Mouse (Mus musculus) lung, embryonic 14.5 days (tissue): ENCODE results near the gene Mvb12b. TPM values are rescaled to one million over a fixed set of nuclear protein-coding genes. Genes with fewer than 3 reads are reported as not detected.

ENCODE experiments used
- ATAC-seq: fragments of 200-750 bp; cut with Nextera tagmentation; 2 replicates; pipeline ENCODE4 v1.8.0; 2017; ENCODE audit warnings: mild to moderate bottlenecking, moderate TSS enrichment, moderate library complexity; ENCODE audit not compliant: insufficient read depth
- DNase-seq: peaks from one replicate; pipeline ENCODE4 v3.0.0-alpha.2; 2015
- H3K27ac ChIP-seq: fragments of 300-500 bp; sonication (generic); 2 replicates; pipeline ENCODE4 v1.5.1; 2014; ENCODE audit warnings: low read depth, mild to moderate bottlenecking, moderate library complexity
- H3K27me3 ChIP-seq: fragments of 300-500 bp; sonication (generic); 2 replicates; pipeline ENCODE4 v1.6.1; 2014; ENCODE audit warnings: low read length, control low read depth; ENCODE audit not compliant: insufficient read depth
- H3K36me3 ChIP-seq: fragments of 300-500 bp; sonication (generic); 2 replicates; pipeline ENCODE4 v1.6.1; 2014; ENCODE audit warnings: control low read depth; ENCODE audit not compliant: insufficient read depth
- H3K4me1 ChIP-seq: fragments of 300-500 bp; sonication (generic); 2 replicates; pipeline ENCODE4 v1.6.1; 2014; ENCODE audit warnings: antibody characterized with exemption, control low read depth; ENCODE audit not compliant: insufficient read depth
- H3K4me2 ChIP-seq: fragments of 300-500 bp; sonication (generic); 2 replicates; pipeline ENCODE4 v1.6.1; 2014; ENCODE audit warnings: mild to moderate bottlenecking
- H3K4me3 ChIP-seq: fragments of 300-500 bp; sonication (generic); 2 replicates; pipeline ENCODE4 v1.5.1; 2014; ENCODE audit warnings: low read depth, low read length
- H3K9ac ChIP-seq: fragments of 300-500 bp; sonication (generic); 2 replicates; pipeline ENCODE4 v1.6.1; 2014
- H3K9me3 ChIP-seq: fragments of 300-500 bp; sonication (generic); 2 replicates; pipeline ENCODE4 v1.6.1; 2016; ENCODE audit warnings: low read depth, low read length, control low read depth
- CTCF ChIP-seq: IDR thresholded peaks from 2 replicates; pipeline ENCODE4 v1.5.1; 2016; ENCODE audit warnings: antibody characterized with exemption, low read depth
- WGBS: fragments of 180-500 bp; shearing (Covaris S2); extraction: QIAGEN DNeasy Blood & Tissue Kit; methylation state at CpG from one replicate; pipeline ENCODE4 v1.1.7; 2014; 5-methylcytosine and 5-hydroxymethylcytosine counted together
- polyA plus RNA-seq: library from polyadenylated mRNA; unstranded; fragments of >200 nt; fragmentation: Nextera tagmentation; extraction: Ambion mirVana; gene quantifications from 2 replicates; pipeline ENCODE4 v1.2.1, GENCODE M21; 2014

The Mvb12b gene
- polyA plus RNA-seq, 1 experiment from 2014 or later, result 20.7 TPM

DNA sequence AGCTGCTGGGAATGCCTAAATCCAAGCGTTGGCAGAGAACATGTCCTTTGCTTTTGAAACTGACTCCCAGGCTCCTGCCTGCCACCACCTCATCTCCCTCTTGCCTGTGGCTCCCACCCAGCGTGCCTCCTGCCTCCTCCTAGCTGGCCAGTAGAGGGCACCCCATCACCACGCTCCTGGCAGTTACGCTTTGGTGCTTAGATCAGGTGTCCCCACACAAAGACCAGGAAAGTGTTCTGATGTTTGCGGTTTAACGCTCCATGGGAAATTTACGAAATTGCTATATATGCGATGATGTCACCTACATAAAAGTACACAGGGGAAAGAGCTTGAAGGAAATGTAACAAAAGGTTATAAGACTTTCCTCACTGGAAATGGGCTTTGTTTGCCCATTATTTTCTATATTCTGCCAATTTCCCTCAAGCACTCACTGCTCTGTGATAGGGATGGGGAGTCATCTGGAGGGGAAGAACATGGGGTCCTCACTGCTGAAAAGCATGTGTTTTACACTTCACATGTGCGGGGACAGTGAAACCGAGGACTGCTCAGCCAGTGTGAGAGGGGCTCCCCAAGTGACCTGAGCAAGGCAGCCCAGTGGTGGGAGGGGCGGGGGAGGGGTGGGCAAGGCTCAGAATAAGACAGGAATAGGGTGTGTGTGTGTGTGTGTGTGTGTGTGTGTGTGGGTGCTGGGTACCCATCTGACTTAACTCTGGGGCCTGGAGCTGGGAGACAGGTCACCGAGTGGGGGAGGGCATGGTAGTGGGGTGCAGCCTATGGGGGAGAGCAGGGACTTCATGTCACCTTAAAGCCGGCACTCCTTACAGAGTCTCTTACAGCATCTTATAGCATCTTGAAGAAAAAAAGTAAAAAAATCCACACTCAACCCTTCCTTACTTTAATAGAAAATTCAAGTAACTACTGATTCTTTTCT lies 65.8 kb downstream of the Mvb12b start:
- no peak overlapping the region for H3K4me3 ChIP-seq
- DNase-seq (peak; percentile 87), ATAC-seq (peak; percentile 73)
- H3K4me1 ChIP-seq, result no peaks in the 10 kb centered on the region
- H3K9me3 ChIP-seq, result no peaks in the 10 kb centered on the region
- peaks cover 72% of the 10 kb centered on the region for H3K36me3 ChIP-seq
- H3K27ac ChIP-seq, result peak overlapping the region; percentile 9; the same call in 1 of the 2 replicates
- H3K9ac ChIP-seq, result no peak overlapping the region
- H3K4me2 ChIP-seq, result no peak overlapping the region
- no peaks in the 10 kb centered on the region for H3K27me3 ChIP-seq
- WGBS, result 28% methylated on average over 13 of the region's 13 CpGs
- TF ChIP-seq CTCF, result peak; percentile 99

GRCm38 (mm10) chr2:33820450-33820849 lies 67.3 kb downstream of the Mvb12b start:
- Histone ChIP-seq H3K4me3 (no peak overlapping the region), H3K27ac (no peak overlapping the region), H3K36me3 (peaks cover 63% of the 10 kb centered on the region), H3K4me2 (no peak overlapping the region), H3K4me1 (no peaks in the 10 kb centered on the region), H3K27me3 (no peaks in the 10 kb centered on the region), H3K9ac (no peak overlapping the region), H3K9me3 (no peaks in the 10 kb centered on the region)
- ATAC-seq (no peak), DNase-seq (no peak)
- 82% methylated on average over 3 of the region's 3 CpGs for WGBS
- TF ChIP-seq CTCF, result no peak

DNA sequence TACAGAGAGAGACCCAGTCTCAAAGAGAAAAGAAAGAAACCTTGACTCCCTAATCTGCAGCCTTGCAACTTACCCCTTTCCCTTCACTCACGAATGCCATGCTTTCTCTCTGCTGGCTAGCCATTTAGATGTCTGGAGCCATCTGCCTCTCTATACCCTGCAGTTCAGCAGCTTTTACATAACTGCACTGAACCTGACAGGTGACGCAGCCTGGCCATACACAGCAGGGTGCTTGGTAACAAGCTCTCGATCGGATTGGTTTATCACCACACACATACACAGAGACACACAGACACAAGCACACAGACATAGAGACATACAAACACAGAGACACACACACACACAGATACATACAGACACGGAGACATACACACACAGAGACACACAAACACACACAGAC lies 67.7 kb downstream of the Mvb12b start:
- no peaks in the 10 kb centered on the region for H3K4me1 ChIP-seq
- no peak overlapping the region for H3K4me2 ChIP-seq
- ATAC-seq (no peak), DNase-seq (no peak)
- TF ChIP-seq CTCF, result no peak
- no peak overlapping the region for H3K27ac ChIP-seq
- 87% methylated on average over 5 of the region's 5 CpGs for WGBS
- no peaks in the 10 kb centered on the region for H3K27me3 ChIP-seq
- peaks cover 59% of the 10 kb centered on the region for H3K36me3 ChIP-seq
- H3K4me3 ChIP-seq, result no peak overlapping the region
- H3K9me3 ChIP-seq, result no peaks in the 10 kb centered on the region
- no peak overlapping the region for H3K9ac ChIP-seq

DNA sequence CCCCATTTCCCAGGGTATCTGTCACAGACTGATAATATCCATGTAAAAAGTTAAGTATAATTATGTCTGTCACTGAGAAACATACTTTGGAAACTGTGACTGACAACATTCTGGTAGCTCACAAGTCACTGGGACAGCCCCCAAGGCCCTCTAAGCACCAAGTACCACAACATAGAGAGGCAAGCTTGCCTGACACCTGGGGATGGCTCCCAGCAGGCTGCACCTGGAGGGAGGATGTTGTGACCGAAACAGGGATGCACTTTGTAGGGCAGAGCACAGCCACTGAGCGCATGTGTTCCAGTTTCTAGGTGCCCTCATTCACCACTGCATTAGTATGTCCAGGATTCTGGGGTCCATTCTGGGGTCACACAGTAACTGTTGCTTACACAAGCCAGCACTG lies 69.4 kb downstream of the Mvb12b start:
- Histone ChIP-seq H3K27me3 (no peaks in the 10 kb centered on the region), H3K36me3 (peaks cover 44% of the 10 kb centered on the region), H3K4me2 (no peak overlapping the region), H3K4me1 (no peaks in the 10 kb centered on the region), H3K9me3 (no peaks in the 10 kb centered on the region), H3K9ac (no peak overlapping the region), H3K27ac (no peak overlapping the region), H3K4me3 (no peak overlapping the region)
- WGBS, result 95% methylated on average over 2 of the region's 2 CpGs
- ATAC-seq (no peak), DNase-seq (no peak)
- TF ChIP-seq CTCF, result no peak

- H3K27ac ChIP-seq, result no peak overlapping the region
- TF ChIP-seq CTCF, result no peak
- no peaks in the 10 kb centered on the region for H3K27me3 ChIP-seq
- no peak overlapping the region for H3K9ac ChIP-seq
- ATAC-seq, result no peak
- no peaks in the 10 kb centered on the region for H3K4me1 ChIP-seq
- H3K4me3 ChIP-seq, result no peak overlapping the region
- 64% methylated on average over 9 of the region's 9 CpGs for WGBS
- H3K36me3 ChIP-seq, result peaks cover 38% of the 10 kb centered on the region
- no peak for DNase-seq
- no peaks in the 10 kb centered on the region for H3K9me3 ChIP-seq
- H3K4me2 ChIP-seq, result no peak overlapping the region
These were observed 69.9 kb downstream of the Mvb12b start for GRCm38 (mm10) chr2:33817663-33818346.

GRCm38 (mm10) chr2:33817080-33817479 lies 70.7 kb downstream of the Mvb12b start:
- TF ChIP-seq CTCF, result no peak
- H3K4me3 ChIP-seq, result no peak overlapping the region
- H3K4me1 ChIP-seq, result no peaks in the 10 kb centered on the region
- no peak for ATAC-seq
- no peak for DNase-seq
- 79% methylated on average over 4 of the region's 4 CpGs for WGBS
- no peak overlapping the region for H3K9ac ChIP-seq
- H3K4me2 ChIP-seq, result no peak overlapping the region
- H3K27ac ChIP-seq, result no peak overlapping the region
- peaks cover 41% of the 10 kb centered on the region for H3K36me3 ChIP-seq
- H3K27me3 ChIP-seq, result no peaks in the 10 kb centered on the region
- no peaks in the 10 kb centered on the region for H3K9me3 ChIP-seq

DNA sequence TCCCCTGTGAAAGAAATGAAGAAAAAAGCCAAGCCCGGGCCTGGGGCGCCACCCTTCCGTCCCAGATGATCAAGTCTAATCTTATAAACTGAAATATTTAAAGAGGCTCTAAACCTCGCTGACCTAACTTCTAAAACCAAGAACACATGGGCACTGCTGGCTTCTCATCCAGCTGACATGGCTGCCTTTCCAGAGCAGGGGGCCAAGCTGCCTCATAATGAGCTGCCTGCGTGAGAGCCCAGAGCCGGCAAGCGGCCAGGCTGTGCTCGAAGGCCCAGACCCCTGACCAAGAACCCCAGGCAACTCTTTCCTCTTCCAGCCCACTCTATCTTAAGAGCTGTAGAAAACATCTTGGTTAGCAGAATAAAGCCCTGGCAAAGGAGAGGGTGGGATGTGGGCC lies 73.2 kb downstream of the Mvb12b start:
- Histone ChIP-seq H3K9ac (no peak overlapping the region), H3K9me3 (no peaks in the 10 kb centered on the region), H3K36me3 (peaks cover 30% of the 10 kb centered on the region), H3K4me3 (no peak overlapping the region), H3K27me3 (no peaks in the 10 kb centered on the region), H3K4me1 (no peaks in the 10 kb centered on the region), H3K4me2 (no peak overlapping the region), H3K27ac (no peak overlapping the region)
- TF ChIP-seq CTCF, result no peak
- WGBS, result 71% methylated on average over 8 of the region's 8 CpGs
- DNase-seq (peak; percentile 21), ATAC-seq (no peak)
